Mouse (Mus musculus): ENCODE data around the gene Cyp2c23.
A peak's percentile ranks its signal among the peaks of the same experiment; 100 is the strongest.

Gene Cyp2c23

GRCm38 (mm10) chr19:44023066-44023465 lies 5.9 kb downstream of the Cyp2c23 start:
- no peak for DNase-seq (ENCODE audit: low spot score)

- no peak for DNase-seq (ENCODE audit: low spot score)
These were observed 7.5 kb downstream of the Cyp2c23 start for GRCm38 (mm10) chr19:44021502-44021901.

GRCm38 (mm10) chr19:44019739-44020138 lies 9.3 kb downstream of the Cyp2c23 start:
- DNase-seq (ENCODE audit: low spot score), result no peak

- DNase-seq (ENCODE audit: low spot score), result no peak
These were observed 15.1 kb downstream of the Cyp2c23 start for GRCm38 (mm10) chr19:44013862-44014261.

- no peak for DNase-seq (ENCODE audit: low spot score)
These were observed 20.2 kb downstream of the Cyp2c23 start for GRCm38 (mm10) chr19:44008784-44009183.

GRCm38 (mm10) chr19:44007186-44007585 lies 21.8 kb downstream of the Cyp2c23 start:
- no peak for DNase-seq (ENCODE audit: low spot score)

- DNase-seq (ENCODE audit: low spot score), result no peak
These were observed 24.0 kb downstream of the Cyp2c23 start for GRCm38 (mm10) chr19:44005025-44005424.

- no peak for DNase-seq (ENCODE audit: low spot score)
These were observed 24.7 kb downstream of the Cyp2c23 start for GRCm38 (mm10) chr19:44004261-44004660.

GRCm38 (mm10) chr19:44000720-44001119 lies 28.3 kb downstream of the Cyp2c23 start:
- DNase-seq (ENCODE audit: low spot score), result no peak

GRCm38 (mm10) chr19:44000061-44000460 lies 28.9 kb downstream of the Cyp2c23 start:
- DNase-seq (ENCODE audit: low spot score), result no peak

GRCm38 (mm10) chr19:43998802-43999527 lies 30.0 kb downstream of the Cyp2c23 start:
- no peak for DNase-seq (ENCODE audit: low spot score)

- peak; percentile 82 for DNase-seq (ENCODE audit: low spot score)
These were observed 30.9 kb downstream of the Cyp2c23 start for GRCm38 (mm10) chr19:43998101-43998500.

GRCm38 (mm10) chr19:43995427-43995826 lies 33.6 kb downstream of the Cyp2c23 start:
- no peak for DNase-seq (ENCODE audit: low spot score)

GRCm38 (mm10) chr19:43992464-43992863 lies 36.5 kb downstream of the Cyp2c23 start:
- no peak for DNase-seq (ENCODE audit: low spot score)

GRCm38 (mm10) chr19:43990362-43990761 lies 38.6 kb downstream of the Cyp2c23 start:
- no peak for DNase-seq (ENCODE audit: low spot score)

- no peak for DNase-seq (ENCODE audit: low spot score)
These were observed 42.8 kb downstream of the Cyp2c23 start, which contains the start of gene Cpn1 for GRCm38 (mm10) chr19:43986069-43986794. TSS of gene Cpn1 (minus strand) at chr19:43986556.

GRCm38 (mm10) chr19:43981992-43982391 lies 47.0 kb downstream of the Cyp2c23 start:
- no peak for DNase-seq (ENCODE audit: low spot score)

GRCm38 (mm10) chr19:43980711-43981110 lies 48.3 kb downstream of the Cyp2c23 start:
- DNase-seq (ENCODE audit: low spot score), result no peak

GRCm38 (mm10) chr19:43977799-43978198 lies 51.2 kb downstream of the Cyp2c23 start:
- DNase-seq (ENCODE audit: low spot score), result no peak

- DNase-seq (ENCODE audit: low spot score), result no peak
These were observed 52.3 kb downstream of the Cyp2c23 start for GRCm38 (mm10) chr19:43976661-43977060.

GRCm38 (mm10) chr19:43974221-43974620 lies 54.8 kb downstream of the Cyp2c23 start:
- DNase-seq (ENCODE audit: low spot score), result no peak

- DNase-seq (ENCODE audit: low spot score), result no peak
These were observed 55.3 kb downstream of the Cyp2c23 start for GRCm38 (mm10) chr19:43973711-43974110.

GRCm38 (mm10) chr19:43972129-43972528 lies 56.9 kb downstream of the Cyp2c23 start:
- DNase-seq (ENCODE audit: low spot score), result no peak

All from layer of hippocampus, adult 11-12 months (tissue).